Mouse (Mus musculus) urinary bladder, adult 2 months (tissue): Measurements from ENCODE around the gene Stx4a. TPM values are rescaled to one million over a fixed set of nuclear protein-coding genes. Genes with fewer than 3 reads are reported as not detected.
"Not testable (repeated sequence)": the region's sequence is repeated elsewhere in the genome, so short reads cannot be mapped to it uniquely, and the experiment has no call there.

Source experiments
- DNase-seq: peaks from one replicate; pipeline ENCODE4 v3.0.0; 2022; ENCODE audit warnings: low spot score
- polyA plus RNA-seq: library from polyadenylated mRNA; depleted of rRNA; stranded (reverse); fragments of >200 nt; gene quantifications from 2 replicates; pipeline ENCODE4 v1.2.3, GENCODE M21; 2012

The Stx4a gene
- polyA plus RNA-seq, 1 experiment, result 178 TPM

DNA sequence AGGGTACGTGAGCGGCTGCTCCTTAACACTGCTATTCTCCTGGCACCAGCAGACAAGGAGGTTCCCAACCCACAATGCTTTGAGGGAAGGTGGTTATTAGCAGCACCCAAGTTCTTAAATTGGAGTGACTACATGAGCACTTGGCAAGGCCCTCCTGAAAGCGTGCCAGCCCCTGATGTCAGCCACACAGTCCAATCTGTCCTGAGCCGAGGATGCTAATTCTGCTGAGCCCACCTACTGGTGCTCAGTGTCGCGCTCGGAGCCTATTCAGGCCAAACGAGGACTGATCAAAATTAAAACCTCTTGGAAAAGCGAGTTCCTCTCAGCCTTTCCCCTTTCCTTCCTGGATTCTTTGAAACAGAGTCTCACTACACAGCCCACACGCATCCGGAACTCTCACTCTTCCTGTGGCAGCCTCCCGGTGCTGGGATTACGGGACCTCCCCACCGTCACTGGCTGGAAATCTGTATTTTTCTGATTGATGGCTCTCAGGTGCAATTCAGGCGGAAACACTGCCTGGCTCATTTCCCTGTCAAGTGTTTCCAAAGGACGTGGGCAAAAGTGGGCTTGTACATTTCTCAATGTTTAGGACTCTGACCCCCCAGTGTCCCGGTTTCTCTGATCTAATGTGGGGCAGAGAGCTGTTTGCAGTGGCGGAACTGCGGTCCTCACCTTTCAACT, 9.7 kb upstream of the Stx4a start:
- no peak for DNase-seq

GRCm38 (mm10) chr7:127815116-127815665, 8.9 kb upstream of the Stx4a start:
- DNase-seq, result no peak

DNA sequence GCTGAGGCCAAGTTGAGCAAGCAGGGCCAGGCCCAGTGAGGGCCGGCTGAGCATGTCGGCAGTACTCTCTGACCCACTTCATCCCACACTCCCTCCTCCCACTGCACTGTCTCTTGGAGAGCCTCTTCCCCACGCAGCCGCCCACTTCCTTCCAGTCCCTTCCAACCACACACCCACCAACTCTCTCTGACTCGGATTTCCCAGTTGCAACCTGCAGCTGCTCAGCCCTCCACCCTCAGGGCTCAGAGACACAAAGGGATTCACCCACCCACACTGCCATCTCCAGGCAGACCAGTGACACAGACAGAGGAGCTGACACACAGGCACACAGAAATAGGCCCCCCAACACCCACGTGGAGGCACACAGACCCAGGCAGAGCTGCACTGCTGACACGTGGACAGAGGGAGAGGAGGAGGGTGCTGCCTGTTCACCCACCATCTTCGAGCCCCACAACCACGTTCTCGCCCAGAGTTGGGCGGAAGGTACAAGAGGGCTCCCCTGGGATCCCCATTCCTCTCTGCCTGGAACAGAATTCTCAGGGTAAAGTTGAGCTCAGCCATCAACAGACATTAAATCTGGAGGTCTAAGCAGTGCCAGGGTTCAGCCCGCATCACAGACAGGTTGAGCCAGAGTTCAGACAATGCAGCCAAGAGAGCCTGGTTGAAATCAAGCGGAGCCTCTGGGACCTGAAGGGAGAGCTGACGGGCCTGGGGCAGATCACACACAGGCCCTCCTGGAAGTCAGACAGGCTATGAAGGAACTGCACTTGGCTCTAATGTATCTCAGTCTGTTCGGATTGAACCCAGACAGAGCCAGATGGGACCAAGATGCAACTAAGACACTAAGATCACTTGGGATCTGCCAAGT, 7.9 kb upstream of the Stx4a start:
- no peak for DNase-seq

DNA sequence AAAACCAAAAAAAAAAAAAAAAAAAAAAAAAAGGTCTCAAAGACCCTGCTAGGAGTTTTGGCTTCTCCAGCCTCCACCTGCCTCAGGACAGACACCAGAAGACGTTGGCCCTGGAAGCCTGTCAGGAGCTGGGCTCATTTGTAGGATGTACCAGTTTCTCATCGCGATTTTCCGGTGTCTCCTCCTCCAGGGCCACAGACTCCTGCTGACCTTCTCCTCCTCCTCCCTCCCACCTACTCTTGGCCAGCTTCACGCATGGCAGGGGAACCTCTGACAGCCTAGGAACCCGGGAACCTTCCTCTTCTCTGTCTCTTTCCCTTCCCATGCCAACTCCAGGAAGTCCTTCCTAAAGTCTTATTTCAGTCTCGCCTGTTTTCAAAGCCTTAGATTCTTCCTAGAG, 7.0 kb upstream of the Stx4a start:
- no peak for DNase-seq

DNA sequence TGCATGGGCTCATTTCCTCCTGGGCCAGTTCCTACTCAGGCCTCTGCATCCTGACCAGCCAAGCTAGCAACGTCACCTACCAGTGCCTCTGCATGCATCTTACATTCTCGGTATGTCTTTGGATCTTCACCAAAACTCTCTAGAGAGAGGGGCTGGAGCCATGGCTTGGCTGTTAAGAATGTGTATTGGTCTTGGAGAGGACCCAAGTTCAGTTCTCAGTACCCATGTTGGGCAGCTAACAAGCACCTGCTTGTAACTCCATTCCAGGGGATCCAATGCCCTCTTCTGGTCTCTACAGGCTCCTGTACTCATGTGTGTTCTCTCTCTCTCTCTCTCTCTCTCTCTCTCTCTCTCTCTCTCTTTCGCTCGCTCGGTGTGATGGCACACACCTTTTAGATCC, 6.3 kb upstream of the Stx4a start:
- DNase-seq, result no peak

DNA sequence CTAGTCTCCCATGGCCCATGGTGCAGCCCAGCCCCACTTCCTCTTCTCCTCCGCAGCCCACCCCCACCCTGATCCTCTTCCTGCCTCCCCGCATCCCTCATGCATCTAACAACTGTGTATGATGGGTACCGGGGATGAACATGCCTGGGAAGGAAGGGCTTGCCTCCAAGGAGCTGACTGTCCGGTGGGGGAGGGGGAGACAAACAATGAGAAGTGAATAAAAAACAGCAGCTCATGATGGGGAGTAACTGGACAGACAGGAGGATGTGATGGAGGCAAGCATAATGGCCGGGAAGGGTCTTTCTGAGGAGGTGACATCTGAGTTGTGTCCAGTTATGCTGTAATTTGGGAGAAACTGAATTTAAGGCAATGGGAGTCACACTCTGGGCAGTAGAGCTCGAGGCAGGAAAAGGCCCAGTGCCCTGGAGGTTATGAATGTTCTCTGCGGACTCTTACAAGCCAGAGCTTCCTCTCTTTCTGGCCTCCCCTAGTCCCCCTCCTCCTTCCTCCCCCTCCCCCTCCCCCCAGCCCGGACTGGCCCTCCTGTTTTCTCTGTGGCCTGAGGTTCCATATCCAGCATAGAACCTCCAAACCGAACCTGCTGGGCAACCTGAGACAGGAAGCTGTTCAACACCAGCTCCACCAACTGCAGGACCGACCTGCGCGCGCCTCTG, 3.1 kb upstream of the Stx4a start:
- no peak for DNase-seq

DNA sequence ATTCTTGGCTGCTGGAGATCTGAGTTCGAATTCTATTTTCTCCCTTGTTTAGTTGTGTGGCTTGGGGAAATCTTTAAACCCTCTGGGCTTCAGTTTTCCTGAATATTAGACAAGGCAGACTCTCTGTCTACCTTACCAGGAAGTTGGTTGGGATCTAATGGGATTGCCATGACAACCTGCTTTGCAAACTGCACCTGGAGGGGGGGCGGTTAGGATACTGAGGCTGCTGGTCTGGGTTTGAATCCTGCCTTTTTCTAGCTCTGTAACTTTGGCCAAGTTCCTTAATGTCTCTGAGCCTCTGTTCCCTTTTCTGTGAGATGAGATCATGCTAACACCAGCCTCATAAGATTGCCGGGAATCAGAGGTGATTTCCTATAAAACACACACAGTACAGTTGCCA, 1.6 kb upstream of the Stx4a start:
- DNase-seq, result no peak

DNA sequence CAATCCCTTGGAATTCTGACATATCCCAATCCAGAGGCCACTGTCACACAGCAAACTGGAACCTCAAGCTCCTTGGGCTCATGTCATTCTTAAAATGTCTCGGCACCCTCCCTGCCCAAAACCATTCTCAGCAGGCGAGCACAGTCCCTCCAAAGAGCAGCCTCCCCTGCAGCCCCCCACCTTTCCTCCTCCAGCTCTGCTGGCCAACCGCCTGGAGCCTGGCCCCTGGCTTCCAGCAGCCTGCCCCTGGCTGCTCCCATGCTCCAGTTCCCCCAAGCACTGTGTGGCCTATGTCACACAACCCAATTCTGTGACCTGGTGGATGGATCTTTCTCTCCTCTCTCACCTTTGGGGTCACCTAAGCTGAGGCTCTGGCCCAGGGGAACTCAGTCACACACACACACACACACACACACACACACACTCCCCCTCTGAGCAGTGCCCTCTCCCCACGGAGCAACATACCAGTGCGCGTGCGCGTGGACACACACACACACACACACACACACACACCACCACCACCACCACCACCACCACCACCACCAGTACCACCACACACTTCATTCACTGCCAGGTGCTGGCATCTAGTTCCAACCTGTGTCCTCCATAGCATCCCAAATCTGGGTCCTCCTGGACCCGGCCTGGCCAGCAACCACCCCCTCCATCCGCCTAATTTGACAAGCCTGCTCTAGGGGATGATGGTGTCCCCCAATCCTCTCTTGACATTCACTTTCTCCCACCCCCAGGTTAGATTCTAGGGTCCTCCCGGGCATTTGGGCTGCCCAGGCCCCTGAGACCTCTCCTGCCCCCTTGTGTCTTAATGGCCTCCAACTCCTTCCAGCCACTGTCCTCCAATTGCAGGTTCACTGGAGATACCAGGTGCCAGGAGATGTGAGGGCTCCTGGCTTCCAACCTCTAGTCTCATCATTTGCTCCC, 590 bp upstream of the Stx4a start:
- DNase-seq, result no peak

DNA sequence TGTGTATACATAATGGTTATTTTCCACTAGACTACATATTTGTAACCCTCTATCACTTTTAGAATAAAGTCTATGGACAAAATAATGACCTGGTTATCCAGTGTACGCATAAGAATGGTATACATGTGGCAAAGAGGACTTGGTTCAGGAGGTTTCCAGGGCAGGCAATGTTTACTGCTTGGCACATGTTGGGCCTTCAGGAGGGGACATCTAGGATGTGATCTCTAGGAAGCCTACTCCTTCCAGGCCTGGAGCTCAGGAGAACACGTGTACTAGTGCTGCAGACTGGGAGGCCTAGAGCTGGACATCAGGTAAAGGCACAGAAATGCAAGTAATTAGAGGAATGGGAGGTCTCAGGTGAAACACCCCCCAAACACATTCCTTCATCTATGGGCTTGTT, 11.5 kb downstream of the Stx4a start:
- no peak for DNase-seq

DNA sequence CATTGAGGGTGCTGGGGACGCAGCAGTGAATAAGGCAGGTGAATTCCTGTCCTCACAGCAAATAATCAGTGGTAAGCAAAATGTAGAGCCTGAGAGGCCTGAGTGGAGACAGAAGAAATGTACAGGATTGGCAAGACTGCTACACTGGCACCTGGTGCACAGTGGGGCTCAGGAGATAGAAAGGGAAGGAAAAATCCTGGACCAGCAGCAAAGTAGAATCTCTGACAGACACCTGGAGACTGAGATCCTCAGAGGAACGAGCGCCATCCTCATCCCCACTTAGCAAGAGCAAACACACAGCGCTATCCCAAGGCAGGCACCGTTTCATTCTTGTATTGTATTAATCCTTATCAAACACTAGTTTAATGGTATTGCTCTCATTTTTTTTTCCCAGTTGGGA, 13.4 kb downstream of the Stx4a start:
- DNase-seq, result no peak

DNA sequence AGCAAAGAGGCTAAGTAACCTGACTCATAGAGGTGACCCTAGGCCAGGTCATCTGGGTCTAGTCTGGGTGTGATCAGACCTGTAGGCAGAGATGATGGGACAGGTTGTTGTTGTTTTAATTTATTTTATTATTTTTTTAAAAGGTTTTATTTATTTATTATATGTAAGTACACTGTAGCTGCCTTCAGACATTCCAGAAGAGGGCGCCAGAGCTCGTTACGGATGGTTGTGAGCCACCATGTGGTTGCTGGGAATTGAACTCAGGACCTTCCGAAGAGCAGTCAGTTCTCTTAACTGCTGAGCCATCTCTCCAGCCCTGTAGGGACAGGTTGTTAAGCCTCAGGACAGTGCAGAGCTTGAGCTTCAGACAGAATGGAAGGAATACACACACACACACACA, 13.8 kb downstream of the Stx4a start:
- DNase-seq, result not testable (repeated sequence)

- DNase-seq, result not testable (repeated sequence)
Observed at GRCm38 (mm10) chr7:127840031-127840430, 15.9 kb downstream of the Stx4a start.

- no peak for DNase-seq
Observed at GRCm38 (mm10) chr7:127840886-127841285, 16.8 kb downstream of the Stx4a start.

DNA sequence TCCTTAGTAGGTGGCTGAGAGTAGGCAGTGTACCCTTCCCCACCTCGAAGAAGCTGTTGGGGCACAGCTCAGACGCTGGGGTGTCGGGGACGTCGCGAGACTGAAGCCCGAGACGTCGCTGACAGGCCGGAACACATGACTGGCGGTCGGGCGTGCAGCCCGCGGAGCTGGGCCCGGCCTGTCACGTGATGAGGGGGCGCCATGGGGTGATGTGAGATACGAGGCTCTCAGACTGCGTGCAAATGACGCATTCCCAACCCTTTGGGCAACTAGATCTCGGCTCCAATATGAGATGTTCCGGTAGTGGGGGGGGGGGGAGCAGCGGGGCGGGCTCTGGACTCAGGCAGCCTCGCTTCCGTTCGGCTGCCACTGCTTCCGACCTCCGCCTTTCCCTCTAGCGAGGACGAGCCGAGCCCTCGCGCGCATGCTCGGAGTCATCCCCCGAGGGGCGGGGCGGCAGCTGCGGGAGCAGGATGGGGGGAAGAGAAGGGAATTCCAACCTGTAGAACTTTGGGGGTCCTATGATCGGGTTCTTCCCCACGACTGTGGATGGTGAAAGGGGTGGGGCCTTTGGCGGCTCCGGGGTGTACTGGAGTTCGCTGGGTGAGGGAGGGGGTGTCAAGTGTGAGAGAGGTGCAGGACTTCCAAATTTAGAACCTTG, 17.4 kb downstream of the Stx4a start:
- peak; percentile 86 for DNase-seq

GRCm38 (mm10) chr7:127842001-127842718, 18.1 kb downstream of the Stx4a start:
- DNase-seq, result peak; percentile 52

DNA sequence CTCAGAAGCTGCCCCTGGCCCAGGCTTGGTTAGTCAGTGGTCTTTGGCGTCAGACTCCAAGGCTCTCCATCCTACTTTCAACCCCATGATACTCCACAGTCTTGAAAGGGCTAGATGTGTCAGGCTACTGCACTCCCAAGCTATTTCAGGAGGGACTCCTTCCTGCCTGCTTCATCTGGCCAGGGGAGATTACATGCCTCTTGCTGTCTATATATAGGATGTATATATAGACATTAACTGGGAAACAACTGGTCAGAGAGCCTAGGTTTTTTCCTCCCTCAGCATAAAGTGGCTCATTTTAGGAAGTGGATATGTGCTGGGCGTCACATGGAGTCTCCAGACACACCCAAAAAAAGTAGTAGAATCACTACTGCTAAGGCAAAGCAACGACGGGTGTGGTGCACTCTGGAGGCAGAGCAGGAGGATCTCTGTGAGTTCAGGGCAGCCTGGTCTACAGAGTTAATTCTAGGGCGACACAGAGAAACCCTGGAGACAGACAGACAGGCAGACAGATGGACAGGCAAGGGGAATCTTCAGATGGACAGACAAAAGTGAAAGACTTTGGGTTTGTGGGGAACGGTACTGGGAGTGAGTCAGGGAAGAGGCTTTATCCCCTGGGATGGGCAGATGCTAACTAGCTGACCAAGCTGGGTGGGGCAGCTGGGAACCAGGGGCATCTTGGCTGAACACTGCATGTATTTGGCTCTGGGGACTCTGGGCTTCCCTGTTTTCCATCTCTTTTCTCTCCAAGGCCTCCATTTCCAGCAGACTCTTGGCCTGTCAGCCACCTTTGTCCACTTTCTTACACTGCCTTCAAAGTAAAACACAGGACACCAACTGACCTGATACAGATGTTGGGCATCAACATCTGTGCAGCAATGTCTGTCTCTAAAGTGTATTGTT, 26.1 kb downstream of the Stx4a start:
- DNase-seq, result no peak

- no peak for DNase-seq
Observed at GRCm38 (mm10) chr7:127850906-127851305, 26.8 kb downstream of the Stx4a start.

- no peak for DNase-seq
Observed at GRCm38 (mm10) chr7:127858258-127858657, 34.2 kb downstream of the Stx4a start.

DNA sequence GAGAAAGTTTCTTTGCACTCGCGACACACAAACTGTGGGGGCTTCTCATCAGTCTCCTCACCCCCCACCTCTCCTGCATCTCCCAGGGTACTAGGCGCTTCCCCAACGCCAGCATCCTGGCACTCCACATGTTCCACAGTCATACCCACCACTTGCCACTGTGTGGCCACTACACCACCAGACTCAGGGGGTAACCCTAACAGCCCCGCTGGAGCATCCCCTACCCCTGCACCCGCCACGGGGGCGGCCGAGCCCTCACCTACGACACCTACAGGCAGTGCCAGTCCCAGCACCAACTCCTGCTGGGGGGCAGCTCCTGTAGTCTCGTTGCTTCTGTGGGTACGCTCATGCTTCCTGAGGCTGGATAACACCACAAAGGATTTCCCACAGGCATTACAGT, 42.3 kb downstream of the Stx4a start:
- DNase-seq, result no peak
